Mouse (Mus musculus): Measurements from ENCODE around the gene Itgb3. TPM values are rescaled to one million over a fixed set of nuclear protein-coding genes. Genes with fewer than 3 reads are reported as not detected.

Itgb3 gene
- total and polyA plus RNA-seq, 3 experiments, result 0.87 to 19.2 (median 2.7) TPM

- peaks cover 68% of the 10 kb centered on the region for H3K27me3 ChIP-seq (ENCODE audit: insufficient read depth, low read length)
- TF ChIP-seq CTCF (IDR thresholded peaks at IDR 0.05; ENCODE audit: low read depth, low read length) (no peak), GATA2 (IDR thresholded peaks at IDR 0.05; ENCODE audit: borderline replicate concordance, low read depth, low read length) (no peak), TAL1 (conservative IDR thresholded peaks at IDR 0.05; ENCODE audit: low read depth, low read length) (no peak; the same call in 1 of the 2 replicates), POLR2AphosphoS5 (IDR thresholded peaks at IDR 0.05; ENCODE audit: insufficient replicate concordance, low read depth, low read length) (no peak), GATA1 (IDR thresholded peaks at IDR 0.05; ENCODE audit: borderline replicate concordance, low read length) (no peak)
- no peak overlapping the region; the same call in 1 of the 2 replicates for H3K4me3 ChIP-seq (ENCODE audit: low read depth, low read length)
- ATAC-seq (ENCODE audit: extremely low read depth, insufficient number of reproducible peaks, low FRiP score, poor library complexity, severe bottlenecking), result peak; percentile 42
- H3K36me3 ChIP-seq (replicated peaks), result no peaks in the 10 kb centered on the region
- peaks cover 89% of the 10 kb centered on the region for H3K4me1 ChIP-seq (ENCODE audit: insufficient read depth, low read depth, low read length)
- DNase-seq (ENCODE audit: low spot score), result no peak
- H3K9me3 ChIP-seq (replicated peaks), result no peaks in the 10 kb centered on the region
These were observed 14.5 kb downstream of the Itgb3 start for GRCm38 (mm10) chr11:104622040-104622962.

GRCm38 (mm10) chr11:104624791-104625391 is 17.1 kb downstream of the Itgb3 start:
- DNase-seq (ENCODE audit: low spot score) (no peak), ATAC-seq (ENCODE audit: extremely low read depth, insufficient number of reproducible peaks, low FRiP score, poor library complexity, severe bottlenecking) (no peak)
- TF ChIP-seq GATA2 (IDR thresholded peaks at IDR 0.05; ENCODE audit: borderline replicate concordance, low read depth, low read length) (no peak), POLR2AphosphoS5 (IDR thresholded peaks at IDR 0.05; ENCODE audit: insufficient replicate concordance, low read depth, low read length) (no peak), CTCF (IDR thresholded peaks at IDR 0.05; ENCODE audit: low read depth, low read length) (no peak), GATA1 (IDR thresholded peaks at IDR 0.05; ENCODE audit: borderline replicate concordance, low read length) (no peak), TAL1 (conservative IDR thresholded peaks at IDR 0.05; ENCODE audit: low read depth, low read length) (no peak)
- Histone ChIP-seq H3K27me3 (ENCODE audit: insufficient read depth, low read length) (peaks cover 61% of the 10 kb centered on the region), H3K9me3 (replicated peaks) (no peaks in the 10 kb centered on the region), H3K4me3 (ENCODE audit: low read depth, low read length) (peak overlapping the region; percentile 8; the same call in 1 of the 2 replicates), H3K4me1 (ENCODE audit: insufficient read depth, low read depth, low read length) (peaks cover 87% of the 10 kb centered on the region), H3K36me3 (replicated peaks) (no peaks in the 10 kb centered on the region)

GRCm38 (mm10) chr11:104625453-104626402 is 17.9 kb downstream of the Itgb3 start:
- H3K36me3 ChIP-seq (replicated peaks), result no peaks in the 10 kb centered on the region
- peaks cover 86% of the 10 kb centered on the region for H3K4me1 ChIP-seq (ENCODE audit: insufficient read depth, low read depth, low read length)
- DNase-seq (ENCODE audit: low spot score) (no peak), ATAC-seq (ENCODE audit: extremely low read depth, insufficient number of reproducible peaks, low FRiP score, poor library complexity, severe bottlenecking) (no peak)
- peak overlapping the region; percentile 8; the same call in 1 of the 2 replicates for H3K4me3 ChIP-seq (ENCODE audit: low read depth, low read length)
- no peaks in the 10 kb centered on the region for H3K9me3 ChIP-seq (replicated peaks)
- no peak for TF ChIP-seq CTCF (IDR thresholded peaks at IDR 0.05; ENCODE audit: low read depth, low read length)
- TF ChIP-seq POLR2AphosphoS5 (IDR thresholded peaks at IDR 0.05; ENCODE audit: insufficient replicate concordance, low read depth, low read length), result no peak
- no peak for TF ChIP-seq TAL1 (conservative IDR thresholded peaks at IDR 0.05; ENCODE audit: low read depth, low read length)
- no peak for TF ChIP-seq GATA1 (IDR thresholded peaks at IDR 0.05; ENCODE audit: borderline replicate concordance, low read length)
- no peak for TF ChIP-seq GATA2 (IDR thresholded peaks at IDR 0.05; ENCODE audit: borderline replicate concordance, low read depth, low read length)
- peaks cover 54% of the 10 kb centered on the region for H3K27me3 ChIP-seq (ENCODE audit: insufficient read depth, low read length)

GRCm38 (mm10) chr11:104626635-104627034 is 18.8 kb downstream of the Itgb3 start:
- Histone ChIP-seq H3K4me1 (ENCODE audit: insufficient read depth, low read depth, low read length) (peaks cover 84% of the 10 kb centered on the region), H3K36me3 (replicated peaks) (no peaks in the 10 kb centered on the region), H3K9me3 (replicated peaks) (no peaks in the 10 kb centered on the region), H3K27me3 (ENCODE audit: insufficient read depth, low read length) (peaks cover 56% of the 10 kb centered on the region), H3K4me3 (ENCODE audit: low read depth, low read length) (no peak overlapping the region)
- ATAC-seq (ENCODE audit: extremely low read depth, insufficient number of reproducible peaks, low FRiP score, poor library complexity, severe bottlenecking) (no peak), DNase-seq (ENCODE audit: low spot score) (no peak)
- TF ChIP-seq POLR2AphosphoS5 (IDR thresholded peaks at IDR 0.05; ENCODE audit: insufficient replicate concordance, low read depth, low read length), result no peak
- TF ChIP-seq TAL1 (conservative IDR thresholded peaks at IDR 0.05; ENCODE audit: low read depth, low read length), result no peak
- no peak for TF ChIP-seq GATA2 (IDR thresholded peaks at IDR 0.05; ENCODE audit: borderline replicate concordance, low read depth, low read length)
- no peak for TF ChIP-seq CTCF (IDR thresholded peaks at IDR 0.05; ENCODE audit: low read depth, low read length)
- no peak for TF ChIP-seq GATA1 (IDR thresholded peaks at IDR 0.05; ENCODE audit: borderline replicate concordance, low read length)

- no peak for TF ChIP-seq GATA2 (IDR thresholded peaks at IDR 0.05; ENCODE audit: borderline replicate concordance, low read depth, low read length)
- TF ChIP-seq GATA1 (IDR thresholded peaks at IDR 0.05; ENCODE audit: borderline replicate concordance, low read length), result no peak
- no peak for TF ChIP-seq POLR2AphosphoS5 (IDR thresholded peaks at IDR 0.05; ENCODE audit: insufficient replicate concordance, low read depth, low read length)
- TF ChIP-seq TAL1 (conservative IDR thresholded peaks at IDR 0.05; ENCODE audit: low read depth, low read length), result no peak
- no peak for TF ChIP-seq CTCF (IDR thresholded peaks at IDR 0.05; ENCODE audit: low read depth, low read length)
- Histone ChIP-seq H3K4me1 (ENCODE audit: insufficient read depth, low read depth, low read length) (peaks cover 82% of the 10 kb centered on the region), H3K36me3 (replicated peaks) (no peaks in the 10 kb centered on the region), H3K27me3 (ENCODE audit: insufficient read depth, low read length) (peaks cover 66% of the 10 kb centered on the region), H3K9me3 (replicated peaks) (no peaks in the 10 kb centered on the region), H3K4me3 (ENCODE audit: low read depth, low read length) (no peak overlapping the region)
- no peak for ATAC-seq (ENCODE audit: extremely low read depth, insufficient number of reproducible peaks, low FRiP score, poor library complexity, severe bottlenecking)
- DNase-seq (ENCODE audit: low spot score), result no peak
These were observed 20.0 kb downstream of the Itgb3 start for GRCm38 (mm10) chr11:104627616-104628301.
